Mouse (Mus musculus) G1E-ER4 (cell line): ENCODE measurements around the gene Soga1. TPM values are rescaled to one million over a fixed set of nuclear protein-coding genes. Genes with fewer than 3 reads are reported as not detected.
A peak's percentile ranks its signal among the peaks of the same experiment; 100 is the strongest.

Experiments
- GATA1 ChIP-seq: IDR thresholded peaks from one replicate; pipeline ENCODE4 v1.8.0; 2012; ENCODE audit warnings: low read length, inconsistent platforms
- polyA plus RNA-seq: library from polyadenylated mRNA; stranded (reverse); fragments of >175 nt; gene quantifications from 2 replicates; pipeline ENCODE4 v1.2.3, GENCODE M21; 2012

Soga1 gene
- polyA plus RNA-seq, 1 experiment: 32.1 TPM

DNA sequence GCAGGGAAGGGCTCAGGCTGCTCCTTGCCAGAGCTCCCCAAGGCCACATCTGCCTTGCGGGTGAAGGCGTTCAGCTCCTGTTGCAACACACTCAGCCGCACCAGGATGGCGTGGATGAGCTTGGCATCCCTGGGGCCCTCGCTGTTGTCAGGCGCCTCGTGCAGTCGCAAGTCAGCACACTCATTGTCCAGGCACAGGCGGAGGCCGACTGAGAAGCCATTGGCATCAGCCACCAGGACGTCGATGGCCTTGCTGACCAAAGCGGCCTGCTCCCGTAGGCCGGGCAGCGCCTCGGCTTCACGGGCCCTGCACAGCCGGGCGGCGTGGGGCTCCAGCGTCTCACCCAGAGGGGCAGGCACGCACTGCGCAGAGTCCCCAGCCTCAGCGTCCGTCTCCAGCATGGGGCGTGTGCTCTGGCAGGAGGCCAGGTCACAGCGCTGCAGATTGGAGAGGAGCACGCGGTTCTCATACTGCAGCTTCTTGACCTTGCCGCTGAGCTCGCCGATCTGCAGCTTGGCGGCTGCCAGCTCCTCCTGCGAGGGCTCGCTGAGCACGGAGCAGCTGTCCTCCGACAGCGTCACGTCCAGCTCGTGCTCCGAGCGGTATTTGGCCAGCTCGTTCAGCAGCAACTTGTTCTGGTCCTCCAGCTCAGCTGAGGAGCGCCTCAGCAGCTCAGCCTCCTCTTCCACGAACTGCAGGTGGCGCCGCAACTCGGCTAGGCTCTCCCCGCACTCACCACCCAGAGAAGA lies 39.0 kb downstream of the Soga1 start:
- TF ChIP-seq GATA1: no peak

DNA sequence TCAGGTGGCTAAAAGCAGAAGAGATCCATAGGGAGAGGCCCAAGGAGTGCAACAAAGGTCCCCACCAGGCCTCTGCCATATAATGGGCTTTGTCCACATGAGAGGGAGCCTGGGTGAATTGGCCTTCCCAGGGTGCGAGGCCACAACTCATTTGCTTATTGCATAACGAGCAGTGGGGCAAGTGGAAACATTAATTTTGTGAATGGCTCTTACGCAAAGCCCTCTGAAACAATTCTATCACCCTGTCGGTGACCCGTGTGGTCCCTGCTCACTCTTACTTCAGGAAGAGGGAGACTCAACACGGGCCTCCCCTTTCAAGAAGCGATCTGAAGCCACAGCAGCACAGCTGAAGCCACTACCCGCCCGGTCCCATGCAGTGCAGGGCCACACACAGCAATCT lies 41.8 kb downstream of the Soga1 start:
- no peak for TF ChIP-seq GATA1

DNA sequence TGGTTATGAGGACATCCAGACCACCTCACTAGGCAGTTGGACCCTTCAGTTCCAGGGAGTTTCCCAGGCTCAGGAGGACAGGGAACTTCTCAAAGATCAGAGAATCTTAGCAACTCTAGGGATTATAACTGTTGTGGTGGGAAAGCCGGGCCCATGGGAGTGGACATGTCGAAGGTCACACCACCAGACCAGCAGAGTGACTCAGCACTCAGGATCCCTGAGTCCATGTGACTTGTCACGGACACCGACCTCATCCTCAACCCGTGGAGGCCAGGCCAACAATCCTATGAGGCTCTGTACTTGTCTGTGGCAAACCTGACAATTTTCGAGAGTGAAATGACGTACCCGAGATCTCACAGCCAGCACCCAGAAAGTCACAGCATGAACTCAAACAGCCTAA lies 42.7 kb downstream of the Soga1 start:
- no peak for TF ChIP-seq GATA1

DNA sequence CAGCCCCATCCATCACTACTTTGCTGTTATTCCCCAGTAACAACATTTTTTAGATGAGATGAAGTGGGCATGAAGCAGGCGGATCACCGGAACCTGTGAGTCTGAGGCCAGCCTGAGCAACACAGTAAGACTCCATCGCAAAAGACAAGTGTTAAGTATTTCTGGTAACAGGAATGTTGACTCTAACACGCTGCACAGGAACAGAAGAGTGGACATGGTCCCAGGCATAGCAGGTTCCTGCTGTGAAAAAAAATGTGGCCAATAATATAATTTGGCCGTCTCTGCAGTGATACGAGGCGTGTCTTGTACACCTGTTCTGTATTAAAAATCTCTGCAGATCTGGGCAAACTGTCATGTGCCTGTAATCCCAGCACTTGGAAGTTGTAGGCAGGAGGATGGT lies 43.7 kb downstream of the Soga1 start:
- no peak for TF ChIP-seq GATA1

DNA sequence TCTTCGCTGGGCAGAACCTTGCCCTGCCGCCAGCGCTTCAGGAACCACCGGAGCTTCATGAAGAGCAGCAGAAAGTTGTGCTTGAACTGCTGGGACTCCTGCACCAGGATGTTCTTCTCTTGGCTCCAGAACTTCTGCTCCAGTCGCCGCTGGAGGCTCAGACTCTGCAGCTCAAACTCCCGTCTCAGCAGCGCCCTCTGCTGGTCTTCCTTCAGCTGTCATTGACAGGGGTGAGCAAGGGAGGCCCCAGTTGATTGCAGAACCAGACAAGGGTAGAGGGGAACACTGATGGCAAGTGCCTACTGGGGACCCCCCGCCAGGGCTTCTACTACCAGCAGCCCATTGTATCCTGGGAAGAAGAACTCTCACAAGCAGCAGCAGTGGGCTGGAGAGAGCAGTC lies 48.2 kb downstream of the Soga1 start:
- no peak for TF ChIP-seq GATA1

DNA sequence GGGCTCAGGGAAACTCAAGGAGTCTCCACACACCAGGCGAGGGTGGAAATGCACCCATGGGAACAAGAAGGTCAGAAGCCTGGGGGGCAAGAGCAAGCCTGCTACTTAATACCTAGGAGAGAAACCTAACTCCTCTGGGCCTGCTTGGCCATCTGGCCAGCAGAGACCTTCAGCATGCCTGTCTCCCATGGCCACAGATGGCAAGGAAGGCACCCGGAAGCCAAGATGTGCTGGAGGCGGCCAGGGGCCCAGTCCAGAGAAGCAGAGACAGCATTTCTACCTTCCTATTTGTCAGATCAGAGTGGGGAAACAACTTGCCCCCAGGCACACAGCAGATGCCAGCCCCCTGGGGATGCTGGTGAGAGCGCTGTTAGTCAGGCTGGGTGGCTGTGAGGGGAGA lies 50.8 kb downstream of the Soga1 start:
- TF ChIP-seq GATA1: no peak

DNA sequence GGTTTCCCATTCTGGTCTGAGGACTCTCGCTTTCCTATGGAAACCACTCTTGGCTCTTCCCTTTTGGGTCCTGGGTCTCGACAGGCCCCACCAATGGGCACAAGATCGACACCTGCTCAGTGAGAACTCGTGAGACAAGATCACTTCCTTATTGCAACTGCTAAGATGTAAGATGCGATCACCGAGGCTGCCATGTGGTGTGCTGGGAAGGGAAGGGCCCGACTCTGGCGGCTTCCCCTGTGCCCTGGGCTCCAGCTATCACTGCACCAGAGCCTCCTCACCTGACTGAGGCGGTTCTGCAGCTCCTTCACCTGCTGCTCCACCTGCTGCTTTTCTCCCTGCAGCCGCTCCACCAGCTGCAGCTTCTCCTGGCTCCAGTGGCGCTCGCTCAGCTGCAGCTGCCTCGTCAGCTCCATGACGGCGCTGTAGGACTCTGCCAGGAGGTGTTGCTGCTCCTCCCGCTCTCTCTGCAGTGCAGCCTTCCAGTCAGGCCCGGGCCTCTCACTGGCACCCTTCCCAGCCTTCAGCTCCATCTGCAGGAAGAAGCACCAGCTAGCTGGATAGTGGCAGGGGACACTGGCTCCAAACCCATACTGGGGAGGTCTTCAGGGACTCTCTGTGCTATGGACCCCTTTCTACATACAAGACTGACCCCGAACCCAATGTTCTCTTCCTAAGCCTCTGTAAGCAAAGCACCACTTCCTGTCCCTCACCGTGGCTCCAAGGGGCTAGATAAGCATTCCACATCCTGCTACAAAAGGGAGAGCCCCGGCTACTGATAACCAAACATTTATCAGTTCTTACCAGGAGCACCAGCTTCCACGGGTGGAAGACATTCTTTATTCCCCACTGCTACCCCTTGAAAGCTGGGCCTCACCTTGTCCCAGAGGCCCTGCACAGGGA lies 51.7 kb downstream of the Soga1 start:
- TF ChIP-seq GATA1: peak; percentile 97

DNA sequence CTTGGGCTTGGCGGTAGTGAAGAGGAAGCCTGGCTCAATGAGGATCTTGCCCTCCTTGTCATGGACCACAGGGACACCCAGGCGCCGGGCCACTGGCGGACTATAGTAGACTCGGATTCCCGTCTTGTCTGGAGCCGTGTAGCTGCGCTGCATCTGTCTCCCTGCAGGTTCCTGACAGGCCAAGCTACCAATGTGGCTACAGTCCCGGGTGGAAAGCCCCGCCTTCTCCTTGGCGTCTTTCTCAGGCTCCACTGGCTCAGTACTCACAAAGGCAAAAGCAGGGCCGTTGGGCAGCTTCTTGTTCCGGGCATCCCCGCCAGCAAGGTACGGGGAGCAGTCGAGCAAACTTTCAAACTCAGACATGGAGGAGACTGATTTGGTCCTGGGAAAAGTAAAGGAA lies 57.9 kb downstream of the Soga1 start:
- no peak for TF ChIP-seq GATA1

DNA sequence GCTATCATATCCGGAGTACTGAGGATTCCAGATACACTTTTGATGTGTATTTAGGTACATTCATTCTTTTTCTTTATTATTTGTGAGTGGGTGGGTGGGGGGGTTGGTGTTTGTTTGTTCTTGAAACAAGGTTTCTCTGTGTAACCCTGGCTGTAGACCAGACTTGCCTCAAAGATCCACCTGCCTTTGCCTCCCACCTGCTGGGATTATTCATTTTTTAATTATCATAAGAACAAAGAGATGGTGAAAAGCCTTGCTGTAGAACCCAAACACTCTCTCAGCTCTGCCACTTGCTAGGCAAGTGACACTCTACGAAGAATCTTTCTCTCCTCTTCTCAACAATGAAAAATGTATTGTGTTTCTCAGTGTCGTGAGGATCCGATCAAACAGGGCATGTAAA lies 59.8 kb downstream of the Soga1 start:
- TF ChIP-seq GATA1: no peak

DNA sequence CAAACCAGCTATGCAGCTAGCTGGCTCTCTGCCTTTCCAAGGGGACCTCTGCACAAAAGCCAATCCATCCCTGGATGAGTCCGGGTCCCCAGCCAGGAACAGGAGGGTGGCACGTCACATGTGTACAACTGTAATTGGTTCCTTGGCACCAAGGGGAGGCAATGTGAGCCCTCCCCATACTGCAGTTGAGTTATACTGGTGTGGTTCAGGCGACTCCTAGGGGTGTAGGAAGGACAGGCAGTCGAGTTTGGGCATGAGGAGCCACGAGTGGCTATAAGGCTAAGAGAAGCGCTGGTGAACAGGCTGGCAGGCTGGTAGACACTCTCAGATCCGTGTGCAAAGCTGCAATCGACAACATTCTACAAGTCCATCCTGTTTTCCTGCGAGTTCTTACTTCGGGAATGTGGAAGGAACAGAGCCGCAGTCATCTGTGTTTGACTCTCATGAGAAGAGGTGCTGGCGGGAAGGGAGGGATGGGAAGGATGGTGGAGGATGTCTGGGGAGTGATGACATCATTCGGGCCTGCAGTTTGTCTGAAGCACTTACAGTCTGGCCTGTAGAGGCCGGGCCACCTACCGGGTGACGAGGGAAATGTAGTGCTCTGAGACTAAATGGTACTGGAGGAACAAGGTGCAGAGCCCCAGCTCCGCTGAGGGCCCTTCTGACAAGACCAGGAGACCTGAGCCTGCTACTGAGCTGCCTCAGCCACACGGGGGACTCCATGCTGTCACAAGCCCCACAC lies 62.4 kb downstream of the Soga1 start:
- no peak for TF ChIP-seq GATA1

DNA sequence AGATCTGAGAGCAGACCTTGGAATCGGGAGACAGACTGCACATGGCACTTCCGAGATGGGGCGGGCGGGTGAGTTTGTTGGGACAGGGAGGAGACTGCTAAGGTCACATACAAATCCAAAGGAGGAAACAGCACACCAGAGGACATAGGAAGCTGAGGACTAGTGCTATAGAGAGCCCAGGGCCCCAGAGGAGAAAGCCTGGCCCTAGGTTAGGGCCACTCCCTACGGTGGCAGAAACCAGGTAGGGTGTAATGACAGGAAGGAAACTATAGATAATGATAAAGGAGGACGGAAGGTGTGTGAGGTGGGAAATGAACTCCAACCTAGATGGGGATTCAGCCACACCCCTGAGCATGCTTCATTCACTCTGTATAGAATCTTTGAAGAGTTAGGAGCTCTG lies 66.7 kb downstream of the Soga1 start:
- no peak for TF ChIP-seq GATA1

DNA sequence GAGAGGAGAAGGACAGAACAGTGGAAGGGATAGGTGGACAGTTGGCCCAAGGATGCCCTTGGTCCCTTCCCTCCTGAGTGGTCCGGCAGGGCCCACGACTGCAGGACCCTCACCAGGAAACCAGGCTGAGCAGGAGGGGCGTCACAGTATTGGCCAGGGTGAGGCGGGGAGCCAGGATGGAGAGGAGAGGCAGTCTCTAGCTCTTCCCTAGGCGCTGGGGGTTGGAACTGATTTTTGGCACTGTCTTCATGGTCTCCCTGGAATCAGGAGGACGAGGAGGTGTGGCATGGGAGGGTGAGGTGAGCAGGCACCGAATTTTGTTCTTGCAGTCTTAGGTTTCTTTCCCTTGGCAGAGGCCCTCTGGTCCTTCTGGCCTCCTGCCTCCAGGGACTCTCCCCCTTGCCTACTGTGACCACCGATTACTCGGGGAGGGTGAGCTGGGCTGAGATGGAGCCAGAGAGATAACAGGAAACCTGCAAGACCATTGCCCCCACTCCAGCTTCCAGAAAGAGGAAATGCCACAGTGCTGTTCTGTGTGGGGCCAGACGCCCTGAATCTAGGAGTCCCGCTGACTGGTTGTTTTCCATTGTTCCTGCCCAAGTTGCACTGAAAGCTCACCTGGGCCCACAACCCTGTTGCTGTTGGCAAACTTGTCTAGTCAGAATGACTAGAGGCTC lies 68.3 kb downstream of the Soga1 start:
- no peak for TF ChIP-seq GATA1

DNA sequence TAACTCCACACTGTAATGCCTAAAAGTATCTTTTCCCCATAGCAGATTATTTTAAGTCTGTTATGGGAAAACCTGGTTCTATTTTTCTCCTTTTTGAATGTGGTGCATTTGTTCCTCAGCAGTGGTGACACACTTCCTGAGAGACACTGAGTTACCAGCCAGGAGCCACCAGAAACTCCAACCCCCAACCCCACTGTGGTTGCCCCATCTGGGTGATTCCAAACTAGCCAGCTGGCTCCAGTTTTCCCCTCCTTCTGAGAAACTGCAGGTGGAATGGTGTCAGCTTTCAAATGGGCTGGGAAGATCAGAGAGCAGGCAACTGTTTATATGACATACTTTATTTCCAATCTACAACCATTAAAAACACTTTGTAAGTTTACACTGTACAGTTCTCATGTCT lies 68.9 kb downstream of the Soga1 start:
- no peak for TF ChIP-seq GATA1

DNA sequence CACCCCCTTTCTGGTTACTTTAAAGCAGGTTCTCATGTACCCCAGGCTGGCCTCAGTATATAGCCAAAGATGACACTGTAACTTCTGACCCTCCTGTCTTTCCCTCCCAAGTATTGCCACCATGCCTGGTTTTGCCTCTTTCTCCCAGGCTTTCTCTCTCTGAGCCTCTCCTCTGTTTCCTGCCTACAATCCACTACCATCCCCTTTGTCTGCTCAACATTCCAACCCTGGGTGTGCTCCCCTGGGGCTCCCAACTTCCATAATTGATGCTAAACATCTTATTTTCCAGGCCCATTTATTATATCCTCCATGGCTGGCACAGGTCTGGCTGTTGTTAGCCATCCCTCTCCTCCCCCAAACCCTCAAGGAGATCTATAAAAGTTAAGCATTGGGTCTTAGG lies 70.5 kb downstream of the Soga1 start:
- no peak for TF ChIP-seq GATA1

DNA sequence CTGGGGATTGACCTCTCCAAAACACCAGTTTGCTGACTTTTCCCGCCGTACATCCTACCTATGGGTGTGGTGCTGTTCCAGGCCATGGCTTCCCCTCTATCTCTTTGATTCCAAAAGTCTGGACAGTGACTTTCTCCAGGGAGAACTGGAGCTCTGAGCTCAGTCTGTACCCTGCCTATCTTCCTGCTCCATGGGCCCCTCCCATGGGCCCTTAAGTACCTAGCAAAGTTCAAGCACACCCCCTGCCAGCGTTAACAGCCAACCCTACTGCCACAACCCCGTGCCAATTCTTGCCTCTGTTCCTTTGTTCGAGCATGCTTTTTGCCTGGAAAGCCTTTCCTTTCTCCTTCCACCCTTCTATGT lies 71.8 kb downstream of the Soga1 start:
- TF ChIP-seq GATA1: no peak
